Mouse (Mus musculus) erythroblast, embryonic 14.5 days (primary cell): ENCODE results near the gene Dchs1.

Experiments
- GATA1 ChIP-seq: IDR thresholded peaks from 2 replicates; pipeline ENCODE4 v1.6.1; 2012; ENCODE audit warnings: low read length, inconsistent platforms, mixed read lengths
- TAL1 ChIP-seq: IDR thresholded peaks from 3 replicates; pipeline ENCODE4 v1.6.1; 2012; ENCODE audit warnings: low read length, inconsistent platforms, mixed read lengths

DNA sequence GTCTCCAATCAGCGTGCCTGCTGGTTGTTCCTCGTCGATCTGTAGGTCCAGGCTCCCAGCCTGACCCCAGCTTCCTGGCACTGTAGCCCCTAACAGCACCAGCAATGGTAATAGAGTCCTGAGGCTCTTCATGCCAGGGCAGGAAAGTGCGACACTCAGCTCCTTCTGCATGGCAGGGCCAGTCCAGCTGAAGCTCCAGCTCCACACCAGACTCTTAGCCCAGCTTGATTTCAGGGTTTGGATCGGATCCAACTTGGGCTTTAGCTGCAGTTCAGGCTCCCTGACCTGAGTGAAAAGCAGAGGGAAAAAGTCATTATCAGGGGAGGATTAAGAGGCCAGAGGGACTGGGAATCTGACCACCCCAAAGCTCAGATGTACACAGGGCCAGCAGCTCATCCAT, 14.4 kb downstream of the Dchs1 start:
- TF ChIP-seq GATA1 = no peak
- TF ChIP-seq TAL1 = no peak
